Mouse (Mus musculus): ENCODE data around the gene Tut7. TPM values are rescaled to one million over a fixed set of nuclear protein-coding genes. Genes with fewer than 3 reads are reported as not detected.
A peak's percentile ranks its signal among the peaks of the same experiment; 100 is the strongest.

The Tut7 gene
- total and polyA plus RNA-seq, 3 experiments = 47.7 to 135 (median 53.8) TPM

- H3K4me1 ChIP-seq (ENCODE audit: control insufficient read depth in 1 of 2, insufficient read depth in 2 of 2, low read length in 2 of 2) = peaks cover 3 to 10% of the 10 kb centered on the region in 2 experiments; a peak in 3 of 4 replicates
- TF ChIP-seq SIN3A (IDR thresholded peaks at IDR 0.05; ENCODE audit: low read length) = no peak
- TF ChIP-seq USF2 (IDR thresholded peaks at IDR 0.05; ENCODE audit: borderline replicate concordance in 1 of 2, insufficient read depth in 1 of 2, low read depth in 1 of 2, low read length in 2 of 2) = no peak
- no peak for TF ChIP-seq BHLHE40 (IDR thresholded peaks at IDR 0.05; ENCODE audit: borderline replicate concordance, low read depth, low read length)
- TF ChIP-seq JUND (IDR thresholded peaks at IDR 0.05; ENCODE audit: low read depth, low read length) = no peak
- TF ChIP-seq RCOR1 (IDR thresholded peaks at IDR 0.05; ENCODE audit: low read depth, low read length) = no peak
- no peak for TF ChIP-seq ZKSCAN1 (IDR thresholded peaks at IDR 0.05; ENCODE audit: low read depth, low read length)
- no peak for TF ChIP-seq CHD1 (IDR thresholded peaks at IDR 0.05; ENCODE audit: low read depth, low read length)
- TF ChIP-seq MYB (IDR thresholded peaks at IDR 0.05; ENCODE audit: low read depth, low read length) = no peak
- TF ChIP-seq E2F4 (IDR thresholded peaks at IDR 0.05; ENCODE audit: borderline replicate concordance, low read depth, low read length) = no peak
- no peak for TF ChIP-seq TCF12 (IDR thresholded peaks at IDR 0.05; ENCODE audit: low read depth, low read length)
- TF ChIP-seq CHD2 (IDR thresholded peaks at IDR 0.05; ENCODE audit: low read length) = no peak
- no peak for TF ChIP-seq TAL1 (IDR thresholded peaks at IDR 0.05; ENCODE audit: low read length)
- TF ChIP-seq POLR2AphosphoS2 (IDR thresholded peaks at IDR 0.05; ENCODE audit: low read length) = no peak
- no peak for TF ChIP-seq MAFK (IDR thresholded peaks at IDR 0.05; ENCODE audit: borderline replicate concordance, low read depth, low read length)
- no peak for TF ChIP-seq RAD21 (IDR thresholded peaks at IDR 0.05; ENCODE audit: low read depth, low read length)
- no peak for TF ChIP-seq NRF1 (IDR thresholded peaks at IDR 0.05; ENCODE audit: insufficient read depth, low read depth, low read length, poor library complexity, severe bottlenecking)
- TF ChIP-seq MXI1 (IDR thresholded peaks at IDR 0.05; ENCODE audit: low read depth, low read length) = no peak
- H3K9ac ChIP-seq (ENCODE audit: control insufficient read depth, low read depth, low read length, poor library complexity, severe bottlenecking) = no peak overlapping the region
- peaks cover 0 to 6% of the 10 kb centered on the region in 2 experiments; a peak in 3 of 4 replicates for H3K36me3 ChIP-seq (ENCODE audit: control insufficient read depth in 1 of 2, insufficient read depth in 2 of 2, low read length in 2 of 2)
- no peak overlapping the region for H3K4me3 ChIP-seq (ENCODE audit: control insufficient read depth in 1 of 2, insufficient read depth in 1 of 2, low read depth in 2 of 2, low read length in 2 of 2)
- no peak overlapping the region for H3K27ac ChIP-seq (ENCODE audit: control insufficient read depth, low read depth, low read length)
- H3K27me3 ChIP-seq (ENCODE audit: control insufficient read depth in 1 of 2, insufficient read depth in 2 of 2, low read length in 2 of 2) = no peaks in the 10 kb centered on the region
- no peaks in the 10 kb centered on the region for H3K9me3 ChIP-seq (replicated peaks; ENCODE audit: insufficient read depth, low read length)
- peaks cover 18% of the 10 kb centered on the region for H3K79me2 ChIP-seq (ENCODE audit: control insufficient read depth, insufficient read depth, low read length, poor library complexity)
- no peak for DNase-seq (ENCODE audit: low read depth, low spot score)
These were observed 3.0 kb upstream of the Tut7 start for GRCm38 (mm10) chr13:59825966-59826365.

GRCm38 (mm10) chr13:59820836-59821235, 2.1 kb downstream of the Tut7 start:
- peak overlapping the region; percentile 96 for H3K9ac ChIP-seq (ENCODE audit: control insufficient read depth, low read depth, low read length, poor library complexity, severe bottlenecking)
- peak; percentile 85 for TF ChIP-seq MYB (IDR thresholded peaks at IDR 0.05; ENCODE audit: low read depth, low read length)
- no peak for TF ChIP-seq MAZ (IDR thresholded peaks at IDR 0.05; ENCODE audit: low read depth, low read length)
- TF ChIP-seq USF2 (IDR thresholded peaks at IDR 0.05; ENCODE audit: borderline replicate concordance in 1 of 2, insufficient read depth in 1 of 2, low read depth in 1 of 2, low read length in 2 of 2) = no peak
- TF ChIP-seq GABPA (IDR thresholded peaks at IDR 0.05; ENCODE audit: low read depth, low read length) = no peak
- peak; percentile 44 for TF ChIP-seq HCFC1 (IDR thresholded peaks at IDR 0.05; ENCODE audit: low read depth, low read length)
- TF ChIP-seq MEF2A (IDR thresholded peaks at IDR 0.05; ENCODE audit: extremely low read depth, insufficient replicate concordance, low read depth, low read length, poor library complexity, severe bottlenecking) = no peak
- peak; percentile 93; the same call in 1 of the 2 replicates for TF ChIP-seq CHD1 (IDR thresholded peaks at IDR 0.05; ENCODE audit: low read depth, low read length)
- TF ChIP-seq EP300 (IDR thresholded peaks at IDR 0.05; ENCODE audit: low read depth in 1 of 2, low read length in 2 of 2) = peak; percentile 54 to 71
- no peak for TF ChIP-seq POLR2AphosphoS2 (IDR thresholded peaks at IDR 0.05; ENCODE audit: low read length)
- peak; percentile 74 for TF ChIP-seq SIN3A (IDR thresholded peaks at IDR 0.05; ENCODE audit: low read length)
- TF ChIP-seq ETS1 (IDR thresholded peaks at IDR 0.05; ENCODE audit: low read depth, low read length) = peak; percentile 48; the same call in 1 of the 2 replicates
- TF ChIP-seq MAFK (IDR thresholded peaks at IDR 0.05; ENCODE audit: borderline replicate concordance, low read depth, low read length) = no peak
- no peak for TF ChIP-seq NRF1 (IDR thresholded peaks at IDR 0.05; ENCODE audit: insufficient read depth, low read depth, low read length, poor library complexity, severe bottlenecking)
- no peak for TF ChIP-seq MYC (IDR thresholded peaks at IDR 0.05; ENCODE audit: low read depth, low read length)
- peak; percentile 35; the same call in 1 of the 2 replicates for TF ChIP-seq BHLHE40 (IDR thresholded peaks at IDR 0.05; ENCODE audit: borderline replicate concordance, low read depth, low read length)
- no peak for TF ChIP-seq USF1 (IDR thresholded peaks at IDR 0.05; ENCODE audit: low read depth, low read length)
- TF ChIP-seq KAT2A (conservative IDR thresholded peaks at IDR 0.05; ENCODE audit: low read depth, low read length) = no peak
- no peak for TF ChIP-seq MAX (IDR thresholded peaks at IDR 0.05; ENCODE audit: low read length)
- peak; percentile 63; the same call in 1 of the 2 replicates for TF ChIP-seq MXI1 (IDR thresholded peaks at IDR 0.05; ENCODE audit: low read depth, low read length)
- TF ChIP-seq ZKSCAN1 (IDR thresholded peaks at IDR 0.05; ENCODE audit: low read depth, low read length) = no peak
- 0 out of 2 replicates have a peak, but pooled peaks have one; percentile 31 for TF ChIP-seq TCF12 (IDR thresholded peaks at IDR 0.05; ENCODE audit: low read depth, low read length)
- TF ChIP-seq RCOR1 (IDR thresholded peaks at IDR 0.05; ENCODE audit: low read depth, low read length) = peak; percentile 67; the same call in 1 of the 2 replicates
- TF ChIP-seq JUND (IDR thresholded peaks at IDR 0.05; ENCODE audit: low read depth, low read length) = no peak
- peak overlapping the region; percentile 17 to 80 for H3K4me3 ChIP-seq (ENCODE audit: control insufficient read depth in 1 of 2, insufficient read depth in 1 of 2, low read depth in 2 of 2, low read length in 2 of 2)
- no peaks in the 10 kb centered on the region for H3K27me3 ChIP-seq (ENCODE audit: control insufficient read depth in 1 of 2, insufficient read depth in 2 of 2, low read length in 2 of 2)
- peaks cover 25 to 29% of the 10 kb centered on the region in 2 experiments for H3K4me1 ChIP-seq (ENCODE audit: control insufficient read depth in 1 of 2, insufficient read depth in 2 of 2, low read length in 2 of 2)
- H3K36me3 ChIP-seq (ENCODE audit: control insufficient read depth in 1 of 2, insufficient read depth in 2 of 2, low read length in 2 of 2) = peaks cover 13 to 42% of the 10 kb centered on the region in 2 experiments
- H3K27ac ChIP-seq (ENCODE audit: control insufficient read depth, low read depth, low read length) = peak overlapping the region; percentile 84
- peaks cover 61% of the 10 kb centered on the region for H3K79me2 ChIP-seq (ENCODE audit: control insufficient read depth, insufficient read depth, low read length, poor library complexity)
- no peaks in the 10 kb centered on the region for H3K9me3 ChIP-seq (replicated peaks; ENCODE audit: insufficient read depth, low read length)
- DNase-seq (ENCODE audit: low read depth, low spot score) = peak; percentile 83

All from MEL (cell line).